Mouse (Mus musculus) embryonic facial prominence, embryonic 14.5 days (tissue): ENCODE measurements around the gene Pkn2. TPM values are rescaled to one million over a fixed set of nuclear protein-coding genes. Genes with fewer than 3 reads are reported as not detected.

ENCODE experiments used
- ATAC-seq: fragments of 200-750 bp; cut with Nextera tagmentation; 2 replicates; pipeline ENCODE4 v1.8.0; 2017; ENCODE audit warnings: low read depth, moderate number of reproducible peaks, moderate TSS enrichment
- DNase-seq: peaks from one replicate; pipeline ENCODE4 v3.0.0-alpha.2; 2015; ENCODE audit warnings: low spot score
- H3K27ac ChIP-seq: fragments of 300-500 bp; sonication (generic); replicated peaks from 2 replicates; pipeline ENCODE4 v1.5.1; 2014; ENCODE audit warnings: low read depth, mild to moderate bottlenecking, low read length, moderate library complexity
- H3K27me3 ChIP-seq: fragments of 300-500 bp; sonication (generic); replicated peaks from 2 replicates; pipeline ENCODE4 v1.6.1; 2014; ENCODE audit warnings: low read length; ENCODE audit not compliant: control insufficient read depth, insufficient read depth
- H3K36me3 ChIP-seq: fragments of 300-500 bp; sonication (generic); 2 replicates; pipeline ENCODE4 v1.6.1; 2014; ENCODE audit warnings: low read length, mixed read lengths; ENCODE audit not compliant: control insufficient read depth, insufficient read depth
- H3K4me1 ChIP-seq: fragments of 300-500 bp; sonication (generic); 2 replicates; pipeline ENCODE4 v1.6.1; 2014; ENCODE audit warnings: antibody characterized with exemption, low read length; ENCODE audit not compliant: control insufficient read depth, insufficient read depth
- H3K4me2 ChIP-seq: fragments of 300-500 bp; sonication (generic); 2 replicates; pipeline ENCODE4 v1.6.1; 2014; ENCODE audit warnings: low read depth, mild to moderate bottlenecking, low read length, moderate library complexity, mixed read lengths
- H3K4me3 ChIP-seq: fragments of 300-500 bp; sonication (generic); 2 replicates; pipeline ENCODE4 v1.5.1; 2014; ENCODE audit warnings: low read depth, mild to moderate bottlenecking, low read length
- H3K9ac ChIP-seq: fragments of 300-500 bp; sonication (generic); 2 replicates; pipeline ENCODE4 v1.6.1; 2014; ENCODE audit warnings: low read depth, mild to moderate bottlenecking, low read length, moderate library complexity, mixed read lengths
- H3K9me3 ChIP-seq: fragments of 300-500 bp; sonication (generic); 2 replicates; pipeline ENCODE4 v1.6.1; 2016; ENCODE audit warnings: low read length; ENCODE audit not compliant: control insufficient read depth
- WGBS: fragments of 180-500 bp; shearing (Covaris S2); extraction: QIAGEN DNeasy Blood & Tissue Kit; methylation state at CpG from one replicate; pipeline ENCODE4 v1.1.7; 2014; 5-methylcytosine and 5-hydroxymethylcytosine counted together
- polyA plus RNA-seq: library from polyadenylated mRNA; unstranded; fragments of >200 nt; fragmentation: Nextera tagmentation; extraction: Ambion mirVana; gene quantifications from 2 replicates; pipeline ENCODE4 v1.2.1, GENCODE M21; 2014

Pkn2 gene
- polyA plus RNA-seq, 1 experiment from 2014 or later: 42.8 TPM

- DNase-seq (no peak), ATAC-seq (no peak)
- no peak overlapping the region for H3K27ac ChIP-seq
- H3K4me2 ChIP-seq: no peak overlapping the region
- H3K4me1 ChIP-seq: no peaks in the 10 kb centered on the region
- peaks cover 40% of the 10 kb centered on the region for H3K36me3 ChIP-seq
- H3K27me3 ChIP-seq: no peaks in the 10 kb centered on the region
- H3K9me3 ChIP-seq: no peaks in the 10 kb centered on the region
- no peak overlapping the region for H3K4me3 ChIP-seq
- no peak overlapping the region for H3K9ac ChIP-seq
- 91% methylated on average over 3 of the region's 3 CpGs for WGBS
Observed at GRCm38 (mm10) chr3:142817506-142817905, 64.3 kb downstream of the Pkn2 start.

- H3K9ac ChIP-seq: no peak overlapping the region
- 82% methylated on average over 3 of the region's 3 CpGs for WGBS
- H3K27ac ChIP-seq: no peak overlapping the region
- ATAC-seq (no peak), DNase-seq (no peak)
- H3K4me1 ChIP-seq: no peaks in the 10 kb centered on the region
- H3K27me3 ChIP-seq: no peaks in the 10 kb centered on the region
- no peaks in the 10 kb centered on the region for H3K9me3 ChIP-seq
- peaks cover 52% of the 10 kb centered on the region for H3K36me3 ChIP-seq
- no peak overlapping the region for H3K4me2 ChIP-seq
- H3K4me3 ChIP-seq: no peak overlapping the region
Observed at GRCm38 (mm10) chr3:142811582-142811981, 70.2 kb downstream of the Pkn2 start.

- Histone ChIP-seq H3K9me3 (no peaks in the 10 kb centered on the region), H3K27me3 (no peaks in the 10 kb centered on the region), H3K36me3 (peaks cover 72% of the 10 kb centered on the region), H3K4me3 (no peak overlapping the region), H3K4me1 (no peaks in the 10 kb centered on the region), H3K4me2 (no peak overlapping the region), H3K9ac (no peak overlapping the region), H3K27ac (no peak overlapping the region)
- DNase-seq: no peak
- no peak for ATAC-seq
- 93% methylated on average over 3 of the region's 3 CpGs for WGBS
Observed at GRCm38 (mm10) chr3:142795587-142795986, 86.2 kb downstream of the Pkn2 start.

GRCm38 (mm10) chr3:142786423-142787072, 95.3 kb downstream of the Pkn2 start:
- H3K4me1 ChIP-seq: no peaks in the 10 kb centered on the region
- no peak overlapping the region for H3K4me3 ChIP-seq
- H3K27me3 ChIP-seq: no peaks in the 10 kb centered on the region
- no peak for DNase-seq
- H3K9ac ChIP-seq: no peak overlapping the region
- H3K27ac ChIP-seq: no peak overlapping the region
- H3K36me3 ChIP-seq: peaks cover 58% of the 10 kb centered on the region
- 34% methylated on average over 2 of the region's 2 CpGs for WGBS
- no peak for ATAC-seq
- H3K4me2 ChIP-seq: no peak overlapping the region
- H3K9me3 ChIP-seq: no peaks in the 10 kb centered on the region

- H3K4me1 ChIP-seq: no peaks in the 10 kb centered on the region
- H3K4me3 ChIP-seq: no peak overlapping the region
- H3K27me3 ChIP-seq: no peaks in the 10 kb centered on the region
- 80% methylated on average over 3 of the region's 3 CpGs for WGBS
- H3K36me3 ChIP-seq: peaks cover 71% of the 10 kb centered on the region
- no peak overlapping the region for H3K9ac ChIP-seq
- ATAC-seq (no peak), DNase-seq (no peak)
- H3K9me3 ChIP-seq: no peaks in the 10 kb centered on the region
- no peak overlapping the region for H3K4me2 ChIP-seq
- no peak overlapping the region for H3K27ac ChIP-seq
Observed at GRCm38 (mm10) chr3:142777227-142777626, 104.6 kb downstream of the Pkn2 start.

- H3K36me3 ChIP-seq: peaks cover 48% of the 10 kb centered on the region
- H3K4me1 ChIP-seq: no peaks in the 10 kb centered on the region
- 78% methylated on average over 4 of the region's 4 CpGs for WGBS
Observed at GRCm38 (mm10) chr3:142773538-142774191, 108.1 kb downstream of the Pkn2 start.

GRCm38 (mm10) chr3:142770518-142770917, 111.3 kb downstream of the Pkn2 start:
- DNase-seq (no peak), ATAC-seq (no peak)
- peaks cover 31% of the 10 kb centered on the region for H3K36me3 ChIP-seq
- no peak overlapping the region for H3K9ac ChIP-seq
- H3K27ac ChIP-seq: no peak overlapping the region
- 42% methylated on average over 1 of the region's 1 CpGs for WGBS
- H3K4me2 ChIP-seq: no peak overlapping the region
- H3K4me3 ChIP-seq: no peak overlapping the region
- H3K4me1 ChIP-seq: peaks cover 15% of the 10 kb centered on the region
- no peaks in the 10 kb centered on the region for H3K9me3 ChIP-seq
- no peaks in the 10 kb centered on the region for H3K27me3 ChIP-seq

More at GRCm38 (mm10) chr3:142773538-142774191, 108.1 kb downstream of the Pkn2 start:
- Histone ChIP-seq H3K27ac (no peak overlapping the region), H3K27me3 (no peaks in the 10 kb centered on the region), H3K9ac (no peak overlapping the region), H3K4me2 (no peak overlapping the region), H3K4me3 (no peak overlapping the region), H3K9me3 (no peaks in the 10 kb centered on the region)
- DNase-seq: no peak
- no peak for ATAC-seq

GRCm38 (mm10) chr3:142768498-142768897, 113.3 kb downstream of the Pkn2 start:
- Histone ChIP-seq H3K9ac (no peak overlapping the region), H3K27me3 (no peaks in the 10 kb centered on the region), H3K4me1 (peaks cover 15% of the 10 kb centered on the region), H3K4me2 (no peak overlapping the region), H3K36me3 (peaks cover 21% of the 10 kb centered on the region; the same call in 1 of the 2 replicates), H3K4me3 (no peak overlapping the region), H3K9me3 (no peaks in the 10 kb centered on the region), H3K27ac (no peak overlapping the region)
- DNase-seq (no peak), ATAC-seq (no peak)
- 97% methylated on average over 6 of the region's 6 CpGs for WGBS

GRCm38 (mm10) chr3:142765778-142766165, 116.0 kb downstream of the Pkn2 start:
- Histone ChIP-seq H3K9me3 (no peaks in the 10 kb centered on the region), H3K27me3 (no peaks in the 10 kb centered on the region), H3K9ac (peak overlapping the region; percentile 89), H3K4me1 (peaks cover 15% of the 10 kb centered on the region), H3K4me2 (peak overlapping the region; percentile 82), H3K27ac (peak overlapping the region; percentile 89), H3K4me3 (peak overlapping the region; percentile 88), H3K36me3 (no peaks in the 10 kb centered on the region)
- DNase-seq (no peak), ATAC-seq (no peak)
- WGBS: 16% methylated on average over 10 of the region's 10 CpGs
